Mouse (Mus musculus) erythroblast, embryonic 14.5 days (primary cell): ENCODE measurements around the gene Agpat2.

Source experiments
- GATA1 ChIP-seq: IDR thresholded peaks from 2 replicates; pipeline ENCODE4 v1.6.1; 2012; ENCODE audit warnings: low read length, inconsistent platforms, mixed read lengths
- TAL1 ChIP-seq: IDR thresholded peaks from 3 replicates; pipeline ENCODE4 v1.6.1; 2012; ENCODE audit warnings: low read length, inconsistent platforms, mixed read lengths

DNA sequence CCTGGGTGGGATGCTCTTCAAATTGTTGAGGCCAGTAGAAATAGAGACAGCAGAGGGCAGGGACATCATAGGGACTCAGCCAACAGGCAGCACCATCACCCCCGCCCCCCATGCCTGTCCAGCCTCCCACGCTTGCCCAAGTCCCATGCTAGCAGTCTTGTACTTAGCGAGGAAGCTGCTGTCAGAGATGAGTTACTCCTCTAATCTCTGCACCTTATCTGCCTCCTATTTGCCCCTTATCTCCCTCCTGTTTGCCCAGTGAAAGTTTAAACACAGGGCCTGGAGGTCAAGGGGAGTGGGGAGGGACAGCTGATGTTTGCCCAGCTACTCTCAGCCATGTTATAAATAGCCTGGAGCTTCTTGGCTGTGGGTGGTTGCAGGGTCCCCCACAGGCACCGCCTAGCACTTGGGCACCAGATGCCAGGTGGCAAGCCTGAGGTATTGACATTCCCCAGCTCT lies 47.7 kb downstream of the Agpat2 start:
- TF ChIP-seq TAL1 = no peak
- TF ChIP-seq GATA1 = no peak
